Mouse (Mus musculus) CD4-positive, CD25-positive, alpha-beta regulatory T cell, adult 9 weeks (primary cell): ENCODE data around the gene Gm21677. TPM values are rescaled to one million over a fixed set of nuclear protein-coding genes. Genes with fewer than 3 reads are reported as not detected.

ENCODE experiments used
- polyA plus RNA-seq: library from polyadenylated mRNA; unstranded; fragments of 100-300 nt; shearing (Covaris generic); gene quantifications from one replicate; pipeline ENCODE4 v1.2.1, GENCODE M21; 2017

Gm21677 gene
- not detected for polyA plus RNA-seq

DNA sequence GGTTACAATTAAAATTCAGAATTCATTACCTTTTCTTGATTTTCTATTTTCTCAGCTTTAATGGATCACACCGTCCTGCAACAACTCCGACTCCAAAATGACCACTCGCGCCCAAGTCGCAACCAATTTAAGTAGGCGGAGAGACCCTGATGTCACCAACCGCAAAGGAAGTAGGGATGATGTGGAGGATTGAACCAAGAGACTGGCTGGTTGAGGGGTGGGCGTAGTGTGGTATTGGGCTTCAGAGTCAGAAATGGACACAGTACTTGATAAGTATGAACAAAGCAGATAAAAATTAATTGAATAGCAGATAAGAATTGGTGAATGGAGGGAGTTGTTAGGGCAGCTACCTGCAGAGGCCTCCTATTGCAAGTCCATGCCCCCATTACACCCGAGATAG is at the start of gene Gm21677:
Gene Gm21677 (minus strand): TSS at position 101 of the 400 bp plus-strand sequence.

DNA sequence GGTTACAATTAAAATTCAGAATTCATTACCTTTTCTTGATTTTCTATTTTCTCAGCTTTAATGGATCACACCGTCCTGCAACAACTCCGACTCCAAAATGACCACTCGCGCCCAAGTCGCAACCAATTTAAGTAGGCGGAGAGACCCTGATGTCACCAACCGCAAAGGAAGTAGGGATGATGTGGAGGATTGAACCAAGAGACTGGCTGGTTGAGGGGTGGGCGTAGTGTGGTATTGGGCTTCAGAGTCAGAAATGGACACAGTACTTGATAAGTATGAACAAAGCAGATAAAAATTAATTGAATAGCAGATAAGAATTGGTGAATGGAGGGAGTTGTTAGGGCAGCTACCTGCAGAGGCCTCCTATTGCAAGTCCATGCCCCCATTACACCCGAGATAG is 39.0 kb upstream of the Gm21677 start, which contains the start of gene Gm21693:
Gene Gm21693 (minus strand): TSS at position 101 of the 400 bp plus-strand sequence.

Other genes with a start within 250 kb of the Gm21677 start
- gene Gm21693, start 38.9 kb upstream of the Gm21677 start, polyA plus RNA-seq: not detected
- not detected for gene Gm21704, start 103.7 kb upstream of the Gm21677 start, polyA plus RNA-seq
- not detected for gene Gm21708, start 103.7 kb upstream of the Gm21677 start, polyA plus RNA-seq